Comparison of ENCODE assay signal across 11 mouse cellular contexts in the genomic region with DNA sequence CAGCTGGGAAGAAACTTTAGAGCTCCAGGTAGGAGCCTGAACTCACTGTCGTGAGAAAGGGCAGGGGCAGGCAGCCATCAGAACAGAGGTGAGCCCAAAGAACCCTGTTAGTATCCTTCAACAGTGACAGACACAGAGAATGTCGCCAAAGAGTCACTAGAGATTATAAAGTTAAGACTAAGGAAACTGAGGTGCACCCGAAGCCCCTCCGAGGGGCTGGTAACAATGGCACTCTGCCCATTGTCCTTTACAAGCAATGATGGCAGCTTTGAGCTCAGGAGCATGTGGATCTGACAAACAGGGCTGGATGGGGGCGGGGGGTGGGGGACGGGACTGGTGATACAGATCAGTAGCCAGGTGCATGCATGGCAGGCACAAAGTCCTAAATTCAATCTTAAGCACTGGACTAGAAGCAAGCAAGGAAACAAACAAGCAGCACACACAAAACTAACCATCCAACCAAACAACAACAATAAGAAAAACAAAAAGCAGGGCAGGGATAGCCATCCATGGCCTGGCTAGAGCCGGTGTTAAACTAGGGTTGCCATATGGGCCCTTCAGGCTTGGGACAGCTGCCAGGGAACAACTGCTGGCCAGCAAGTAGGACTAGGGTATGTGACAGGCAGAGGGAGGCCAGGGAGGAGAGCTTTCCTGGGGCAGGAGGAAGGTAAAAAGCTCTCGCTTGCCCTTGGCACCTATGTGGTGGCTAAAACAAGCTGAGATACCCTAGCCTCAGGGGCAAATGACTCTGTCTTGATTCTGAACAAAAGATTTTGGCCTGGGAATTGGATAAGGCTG. TPM values are rescaled to one million over a fixed set of nuclear protein-coding genes. Genes with fewer than 3 reads are reported as not detected.
A peak's percentile ranks its signal among the peaks of the same experiment; 100 is the strongest.
DNase-seq lines count a peak whose midpoint lies in the region; ATAC-seq lines count a peak whose summit lies in the region.
"Had no signal": no experiment of that assay in that cellular context is flagged by ENCODE, and none has a peak within 500 bp of the region (broad histone marks: within the 10 kb centered on the region; RNA-seq: fewer than 3 reads in every experiment).

No protein-coding gene starts in this region.

- H3K27me3 ChIP-seq in hindbrain, embryonic 13.5 days: peaks cover 14% of the 10 kb centered on the region; the same call in 1 of the 2 replicates
- H3K27me3 ChIP-seq in hindbrain, embryonic 16.5 days (replicated peaks; ENCODE audit: control insufficient read depth, insufficient read depth, low read length): no peaks in the 10 kb centered on the region

- peak overlapping the region; percentile 11; the same call in 1 of the 2 replicates for H3K9ac ChIP-seq in hindbrain, embryonic 13.5 days
- no peak overlapping the region for H3K9ac ChIP-seq in hindbrain, embryonic 16.5 days (ENCODE audit: low read depth, low read length)

- peaks cover 4% of the 10 kb centered on the region; the same call in 1 of the 2 replicates for H3K36me3 ChIP-seq in hindbrain, embryonic 13.5 days
- no peaks in the 10 kb centered on the region for H3K36me3 ChIP-seq in hindbrain, embryonic 16.5 days (ENCODE audit: control insufficient read depth, insufficient read depth, low read length)

- no peak for ATAC-seq in hindbrain, embryonic 13.5 days (ENCODE audit: low FRiP score)
- no peak for ATAC-seq in hindbrain, embryonic 16.5 days
- ATAC-seq in cerebellum, adult (ENCODE audit: insufficient number of reproducible peaks, low FRiP score, low TSS enrichment): peak; percentile 46; the same call in 1 of the 2 replicates

- peaks cover 39% of the 10 kb centered on the region for H3K4me1 ChIP-seq in hindbrain, embryonic 13.5 days (replicated peaks)
- peaks cover 28% of the 10 kb centered on the region for H3K4me1 ChIP-seq in hindbrain, embryonic 16.5 days (ENCODE audit: control insufficient read depth, insufficient read depth, low read depth, low read length)

- H3K4me3 ChIP-seq in hindbrain, embryonic 13.5 days: no peak overlapping the region
- H3K4me3 ChIP-seq in hindbrain, embryonic 16.5 days (ENCODE audit: low read length): no peak overlapping the region
- H3K4me3 ChIP-seq: layer of hippocampus, adult 2 months had no signal

- DNase-seq in adrenal gland, postnatal 10 days: peak; percentile 62
- DNase-seq in adrenal gland, adult 2 months: no peak
- DNase-seq in gastrocnemius, postnatal 10 days: peak; percentile 45
- no peak for DNase-seq in liver
- DNase-seq in layer of hippocampus, postnatal 10 days (ENCODE audit: low spot score in 2 of 2): no peak
- DNase-seq: lung, adult 2 months; right cerebral cortex, postnatal 25 days had no signal

- 74% methylated on average over 8 of the region's 8 CpGs for WGBS in hindbrain, embryonic 13.5 days
- WGBS in hindbrain, embryonic 16.5 days: 69% methylated on average over 8 of the region's 8 CpGs

- H3K9me3 ChIP-seq in hindbrain, embryonic 13.5 days: no peaks in the 10 kb centered on the region
- H3K9me3 ChIP-seq in hindbrain, embryonic 16.5 days (ENCODE audit: control insufficient read depth, low read length): no peaks in the 10 kb centered on the region

- H3K27ac ChIP-seq in hindbrain, embryonic 13.5 days: no peak overlapping the region
- no peak overlapping the region; the same call in 1 of the 2 replicates for H3K27ac ChIP-seq in hindbrain, embryonic 16.5 days (ENCODE audit: low read depth, low read length)
- H3K27ac ChIP-seq: layer of hippocampus, adult 2 months had no signal

- H3K4me2 ChIP-seq in hindbrain, embryonic 13.5 days: no peak overlapping the region
- H3K4me2 ChIP-seq in hindbrain, embryonic 16.5 days (ENCODE audit: low read length): no peak overlapping the region

RNA-seq across cellular contexts. Expression of a gene that starts 2.9 kb away (rescaled TPM):
- total RNA-seq in adrenal gland, postnatal 10 days (2021): 10 to 100 TPM in 1 of 2 experiments, 1 to 10 TPM in 1; 4.0 to 10.9 TPM
- total RNA-seq in adrenal gland, adult 2 months (2021): 1 to 10 TPM in 1 of 2 experiments, under 1 TPM in 1; 0.69 to 1.9 TPM
- 1.3 and 1.4 TPM in 2 replicates for polyA plus RNA-seq in adrenal gland, adult 2 months (2012; rRNA removed)
- 7.8 and 8.3 TPM in 2 replicates for polyA plus RNA-seq in hindbrain, embryonic 13.5 days (2015; fragmentation: Nextera tagmentation; extraction: Ambion mirVana)
- polyA plus RNA-seq in hindbrain, embryonic 16.5 days (2015; fragmentation: Nextera tagmentation; extraction: Ambion mirVana): 9.8 and 11.4 TPM in 2 replicates
- 10 to 100 TPM; 29.4 to 54.7 TPM for total RNA-seq in gastrocnemius, postnatal 10 days (2021)
- 1 to 10 TPM; 2.5 to 3.2 TPM for total RNA-seq in layer of hippocampus, postnatal 10 days (2021)

RNA-seq across cellular contexts. Expression of a gene that starts 5.2 kb away (rescaled TPM):
- total RNA-seq in adrenal gland, postnatal 10 days (2021): 10 to 100 TPM; 24.1 to 33.5 TPM
- total RNA-seq in adrenal gland, adult 2 months (2021): 10 to 100 TPM; 17.5 to 17.7 TPM
- polyA plus RNA-seq in adrenal gland, adult 2 months (2012; rRNA removed): 23.5 and 25.5 TPM in 2 replicates
- 17.0 and 17.4 TPM in 2 replicates for polyA plus RNA-seq in hindbrain, embryonic 13.5 days (2015; fragmentation: Nextera tagmentation; extraction: Ambion mirVana)
- polyA plus RNA-seq in hindbrain, embryonic 16.5 days (2015; fragmentation: Nextera tagmentation; extraction: Ambion mirVana): 17.5 and 18.7 TPM in 2 replicates
- 10 to 100 TPM; 12.8 to 14.4 TPM for total RNA-seq in gastrocnemius, postnatal 10 days (2021)
- 10 to 100 TPM; 14.6 to 19.9 TPM for total RNA-seq in layer of hippocampus, postnatal 10 days (2021)

RNA-seq across cellular contexts. Expression of a gene that starts 47.5 kb away (rescaled TPM):
- total RNA-seq in adrenal gland, postnatal 10 days (2021): 10 to 100 TPM; 36.9 to 45.3 TPM
- 10 to 100 TPM; 13.9 to 18.6 TPM for total RNA-seq in adrenal gland, adult 2 months (2021)
- 33.3 and 34.8 TPM in 2 replicates for polyA plus RNA-seq in adrenal gland, adult 2 months (2012; rRNA removed)
- polyA plus RNA-seq in hindbrain, embryonic 13.5 days (2015; fragmentation: Nextera tagmentation; extraction: Ambion mirVana): 8.4 and 9.6 TPM in 2 replicates
- polyA plus RNA-seq in hindbrain, embryonic 16.5 days (2015; fragmentation: Nextera tagmentation; extraction: Ambion mirVana): 10.9 and 13.7 TPM in 2 replicates
- total RNA-seq in gastrocnemius, postnatal 10 days (2021): 10 to 100 TPM in 1 of 2 experiments, 1 to 10 TPM in 1; 6.7 to 16.8 TPM
- total RNA-seq in layer of hippocampus, postnatal 10 days (2021): 10 to 100 TPM in 1 of 2 experiments, 1 to 10 TPM in 1; 5.9 to 10.0 TPM

RNA-seq across cellular contexts. Expression of a gene that starts 53.7 kb away (rescaled TPM):
- 10 to 100 TPM; 28.6 to 29.5 TPM for total RNA-seq in adrenal gland, postnatal 10 days (2021)
- total RNA-seq in adrenal gland, adult 2 months (2021): 10 to 100 TPM; 27.9 to 69.9 TPM
- polyA plus RNA-seq in adrenal gland, adult 2 months (2012; rRNA removed): 30.9 and 41.7 TPM in 2 replicates
- polyA plus RNA-seq in hindbrain, embryonic 13.5 days (2015; fragmentation: Nextera tagmentation; extraction: Ambion mirVana): 2.8 and 3.7 TPM in 2 replicates
- polyA plus RNA-seq in hindbrain, embryonic 16.5 days (2015; fragmentation: Nextera tagmentation; extraction: Ambion mirVana): 3.2 TPM in 2 replicates
- total RNA-seq in gastrocnemius, postnatal 10 days (2021): 10 to 100 TPM; 11.0 to 14.4 TPM
- 1 to 10 TPM; 1.7 to 1.8 TPM for total RNA-seq in layer of hippocampus, postnatal 10 days (2021)

RNA-seq across cellular contexts. Expression of a gene that starts 56.1 kb away (rescaled TPM):
- total RNA-seq in adrenal gland, postnatal 10 days (2021): 1 to 10 TPM; 4.1 to 4.7 TPM
- 1 to 10 TPM; 6.9 to 7.1 TPM for total RNA-seq in adrenal gland, adult 2 months (2021)
- polyA plus RNA-seq in adrenal gland, adult 2 months (2012; rRNA removed): 12.1 and 14.7 TPM in 2 replicates
- polyA plus RNA-seq in hindbrain, embryonic 13.5 days (2015; fragmentation: Nextera tagmentation; extraction: Ambion mirVana): 7.6 and 8.3 TPM in 2 replicates
- polyA plus RNA-seq in hindbrain, embryonic 16.5 days (2015; fragmentation: Nextera tagmentation; extraction: Ambion mirVana): 8.1 and 9.0 TPM in 2 replicates
- total RNA-seq in gastrocnemius, postnatal 10 days (2021): 1 to 10 TPM; 2.1 to 2.4 TPM
- total RNA-seq in layer of hippocampus, postnatal 10 days (2021): 10 to 100 TPM; 21.4 to 27.2 TPM

Comparison
In these comparisons a context has a peak if more than half of its experiments do, and no peak if none do; other contexts are left out.
1. DNase-seq: peak in adrenal gland, postnatal 10 days (single experiment) and gastrocnemius, postnatal 10 days (single experiment); none in adrenal gland, adult 2 months (single experiment), liver (single experiment) and layer of hippocampus, postnatal 10 days (0 of 2).